Mouse (Mus musculus) heart, postnatal 10 days (tissue): ENCODE measurements around the gene Radil. TPM values are rescaled to one million over a fixed set of nuclear protein-coding genes. Genes with fewer than 3 reads are reported as not detected.

ENCODE experiments used
- DNase-seq, 2 experiments: peaks; one replicate each; pipeline ENCODE4 v3.0.0; 2021
- intact Hi-C: fragments of 180-260 bp; cut with DNase I; formaldehyde crosslinking; loops from one replicate; pipeline ENCODE4 v1.15.1; 2025
- total RNA-seq, 2 experiments: library from RNA; stranded (reverse); gene quantifications; 2 replicates each; pipeline ENCODE4 v1.2.3; 2021

The Radil gene
- 1 to 10 TPM; 2.8 to 3.4 TPM for total RNA-seq

GRCm38 (mm10) chr5:142550706-142551652, at the start of gene Radil:
TSS of gene Radil (minus strand) at chr5:142551098.
- intact Hi-C loops = loop anchor here (1.0 to 2.0 kb wide), 2 partner anchors 49 to 72 kb away; no protein-coding TSS in a partner anchor
- peak; percentile 95 to 97 for DNase-seq

- intact Hi-C loops = no loop called here
- DNase-seq = no peak
These were observed 46.9 kb upstream of the Radil start for GRCm38 (mm10) chr5:142597648-142598390.

- DNase-seq = no peak
- intact Hi-C loops = no loop called here
These were observed 45.8 kb upstream of the Radil start for GRCm38 (mm10) chr5:142596723-142597122.

GRCm38 (mm10) chr5:142595698-142596097, 44.8 kb upstream of the Radil start:
- intact Hi-C loops = no loop called here
- DNase-seq = no peak

GRCm38 (mm10) chr5:142590953-142591616, 40.2 kb upstream of the Radil start:
- no peak for DNase-seq
- intact Hi-C loops = no loop called here

GRCm38 (mm10) chr5:142583616-142584126, 32.8 kb upstream of the Radil start:
- no peak for DNase-seq
- intact Hi-C loops = loop anchor here (10.0 kb wide), 1 partner anchor 261 kb away; no protein-coding TSS in a partner anchor

- intact Hi-C loops = loop anchor here (1.0 to 10.0 kb wide), 3 partner anchors 39 to 263 kb away; no protein-coding TSS in a partner anchor
These were observed 30.6 kb upstream of the Radil start for GRCm38 (mm10) chr5:142581517-142581916.

GRCm38 (mm10) chr5:142578192-142578591, 27.3 kb upstream of the Radil start:
- intact Hi-C loops = no loop called here
- DNase-seq = no peak

More at GRCm38 (mm10) chr5:142581517-142581916, 30.6 kb upstream of the Radil start:
- DNase-seq = peak; percentile 39 to 63

GRCm38 (mm10) chr5:142576832-142577231, 25.9 kb upstream of the Radil start:
- DNase-seq = peak; percentile 8 to 29

GRCm38 (mm10) chr5:142574323-142575057, 23.6 kb upstream of the Radil start:
- intact Hi-C loops = no loop called here
- DNase-seq = no peak

More at GRCm38 (mm10) chr5:142576832-142577231, 25.9 kb upstream of the Radil start:
- intact Hi-C loops = no loop called here

GRCm38 (mm10) chr5:142564606-142565005, 13.7 kb upstream of the Radil start:
- intact Hi-C loops = no loop called here

GRCm38 (mm10) chr5:142560261-142560660, 9.4 kb upstream of the Radil start:
- intact Hi-C loops = no loop called here

More at GRCm38 (mm10) chr5:142564606-142565005, 13.7 kb upstream of the Radil start:
- DNase-seq = no peak

GRCm38 (mm10) chr5:142557397-142558067, 6.6 kb upstream of the Radil start:
- intact Hi-C loops = loop anchor here (1.0 to 2.0 kb wide), 2 partner anchors 63 to 161 kb away; no protein-coding TSS in a partner anchor
- DNase-seq = peak; percentile 71 to 84

More at GRCm38 (mm10) chr5:142560261-142560660, 9.4 kb upstream of the Radil start:
- DNase-seq = no peak

GRCm38 (mm10) chr5:142556721-142557120, 5.8 kb upstream of the Radil start:
- intact Hi-C loops = loop anchor here (1.0 to 2.0 kb wide), 2 partner anchors 64 to 162 kb away; no protein-coding TSS in a partner anchor
- DNase-seq = no peak

- no peak for DNase-seq
- intact Hi-C loops = loop anchor here (2.0 kb wide), 1 partner anchor 65 kb away; no protein-coding TSS in a partner anchor
These were observed 5.0 kb upstream of the Radil start for GRCm38 (mm10) chr5:142555866-142556265.

- peak; percentile 51 to 59 for DNase-seq
- intact Hi-C loops = loop anchor here (2.0 kb wide), 1 partner anchor 71 kb away; no protein-coding TSS in a partner anchor
These were observed 765 bp downstream of the Radil start for GRCm38 (mm10) chr5:142549961-142550705.

- intact Hi-C loops = no loop called here
- peak in 1 of 2 experiments; percentile 23 for DNase-seq
These were observed 1.5 kb downstream of the Radil start for GRCm38 (mm10) chr5:142549441-142549840.

- intact Hi-C loops = no loop called here
- no peak for DNase-seq
These were observed 3.8 kb downstream of the Radil start for GRCm38 (mm10) chr5:142547066-142547465.
